Mouse (Mus musculus): ENCODE measurements around the gene Snapc2.
"Not testable (repeated sequence)": the region's sequence is repeated elsewhere in the genome, so short reads cannot be mapped to it uniquely, and the experiment has no call there.

The Snapc2 gene

GRCm38 (mm10) chr8:4237814-4238433 lies 15.0 kb upstream of the Snapc2 start:
- no peak for DNase-seq (ENCODE audit: extremely low read depth, low read depth)

- DNase-seq (ENCODE audit: extremely low read depth, low read depth) = peak; percentile 95
Measured at GRCm38 (mm10) chr8:4238434-4239192, 14.3 kb upstream of the Snapc2 start, which contains the start of the genes Map2k7 and Gm49320. Map2k7 (plus strand) TSS chr8:4238740. Gm49320 (plus strand) TSS chr8:4238865.

- DNase-seq (ENCODE audit: extremely low read depth, low read depth) = no peak
Measured at GRCm38 (mm10) chr8:4239193-4239890, 13.5 kb upstream of the Snapc2 start.

GRCm38 (mm10) chr8:4245061-4245460 lies 7.8 kb upstream of the Snapc2 start:
- DNase-seq (ENCODE audit: extremely low read depth, low read depth) = no peak

- DNase-seq (ENCODE audit: extremely low read depth, low read depth) = no peak
Measured at GRCm38 (mm10) chr8:4245737-4246136, 7.1 kb upstream of the Snapc2 start.

- no peak for DNase-seq (ENCODE audit: extremely low read depth, low read depth)
Measured at GRCm38 (mm10) chr8:4247241-4247640, 5.6 kb upstream of the Snapc2 start.

- no peak for DNase-seq (ENCODE audit: extremely low read depth, low read depth)
Measured at GRCm38 (mm10) chr8:4247951-4248540, 4.8 kb upstream of the Snapc2 start, which contains the start of gene Tgfbr3l. Tgfbr3l (plus strand) TSS chr8:4248214.

GRCm38 (mm10) chr8:4249213-4249612 lies 3.7 kb upstream of the Snapc2 start:
- no peak for DNase-seq (ENCODE audit: extremely low read depth, low read depth)

GRCm38 (mm10) chr8:4250306-4250970 lies 2.4 kb upstream of the Snapc2 start:
- DNase-seq (ENCODE audit: extremely low read depth, low read depth) = no peak

- DNase-seq (ENCODE audit: extremely low read depth, low read depth) = no peak
Measured at GRCm38 (mm10) chr8:4252116-4252760, 642 bp upstream of the Snapc2 start.

GRCm38 (mm10) chr8:4254001-4254400 lies 1.1 kb downstream of the Snapc2 start:
- DNase-seq (ENCODE audit: extremely low read depth, low read depth) = no peak

- DNase-seq (ENCODE audit: extremely low read depth, low read depth) = not testable (repeated sequence)
Measured at GRCm38 (mm10) chr8:4255471-4255870, 2.6 kb downstream of the Snapc2 start.

GRCm38 (mm10) chr8:4256911-4257310 lies 4.0 kb downstream of the Snapc2 start:
- DNase-seq (ENCODE audit: extremely low read depth, low read depth) = no peak

GRCm38 (mm10) chr8:4257350-4257749 lies 4.5 kb downstream of the Snapc2 start:
- DNase-seq (ENCODE audit: extremely low read depth, low read depth) = no peak

- no peak for DNase-seq (ENCODE audit: extremely low read depth, low read depth)
Measured at GRCm38 (mm10) chr8:4258233-4258632, 5.4 kb downstream of the Snapc2 start.

- no peak for DNase-seq (ENCODE audit: extremely low read depth, low read depth)
Measured at GRCm38 (mm10) chr8:4258678-4259077, 5.8 kb downstream of the Snapc2 start.

- no peak for DNase-seq (ENCODE audit: extremely low read depth, low read depth)
Measured at GRCm38 (mm10) chr8:4259125-4259804, 6.4 kb downstream of the Snapc2 start, which contains the start of gene Ctxn1. Ctxn1 (minus strand) TSS chr8:4259274.

- no peak for DNase-seq (ENCODE audit: extremely low read depth, low read depth)
Measured at GRCm38 (mm10) chr8:4259805-4260170, 6.9 kb downstream of the Snapc2 start.

GRCm38 (mm10) chr8:4263105-4263791 lies 10.4 kb downstream of the Snapc2 start:
- DNase-seq (ENCODE audit: extremely low read depth, low read depth) = no peak

Measured in MEL-GATA-1-ER (cell line).